Mouse (Mus musculus): Measurements from ENCODE around the gene Acat2. TPM values are rescaled to one million over a fixed set of nuclear protein-coding genes. Genes with fewer than 3 reads are reported as not detected.
"Not testable (repeated sequence)": the region's sequence is repeated elsewhere in the genome, so short reads cannot be mapped to it uniquely, and the experiment has no call there.

Gene Acat2
- polyA plus RNA-seq, 1 experiment: 47.4 TPM

DNA sequence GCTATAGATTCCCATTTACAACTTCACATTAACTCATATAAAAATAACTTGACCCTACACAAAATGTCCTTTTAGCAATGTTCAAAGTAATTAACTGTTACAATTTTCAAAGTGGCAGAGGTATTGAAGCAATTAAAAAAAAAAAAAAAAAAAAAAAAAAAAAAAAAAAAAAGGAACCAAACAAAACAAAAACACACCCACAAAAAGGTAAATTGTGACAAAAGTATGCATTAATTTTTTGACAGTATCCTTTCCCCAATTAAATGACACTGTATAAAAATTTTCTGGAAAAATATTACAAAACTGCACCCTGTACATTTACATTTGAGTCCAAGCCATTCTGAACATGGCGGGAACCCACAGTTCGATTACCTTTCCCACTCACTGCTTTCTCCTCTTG, 6.6 kb upstream of the Acat2 start:
- Histone ChIP-seq H3K27ac (ENCODE audit: insufficient read depth, low read length) (no peak overlapping the region), H3K4me3 (ENCODE audit: insufficient read depth, low read length) (no peak overlapping the region), H3K4me1 (ENCODE audit: control insufficient read depth, insufficient read depth, low read length) (no peaks in the 10 kb centered on the region; the same call in 1 of the 2 replicates)
- TF ChIP-seq POLR2A (IDR thresholded peaks at IDR 0.05; ENCODE audit: extremely low read depth, insufficient read depth, low read length) (no peak), CTCF (IDR thresholded peaks at IDR 0.05; ENCODE audit: extremely low read depth, insufficient read depth, low read length) (no peak)

DNA sequence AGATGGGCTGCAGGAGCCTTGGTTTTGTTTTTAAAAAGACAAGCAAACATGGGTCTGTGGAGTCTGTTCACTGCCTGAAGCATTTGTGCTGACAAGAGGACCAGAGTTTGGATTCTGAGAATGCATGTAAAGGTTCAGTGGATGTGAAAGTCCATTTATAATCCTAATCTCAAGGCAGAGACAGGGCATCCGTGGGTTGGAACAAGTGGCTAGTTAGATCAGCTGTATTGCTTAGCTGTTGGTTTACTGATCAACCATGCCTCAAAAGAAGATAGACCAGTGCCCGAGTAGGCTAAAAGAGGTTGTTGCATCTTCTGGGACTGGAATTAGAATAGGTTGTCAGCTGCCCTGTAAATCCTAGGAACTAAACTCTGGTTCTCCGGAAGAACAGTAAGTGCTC, 2.9 kb upstream of the Acat2 start:
- TF ChIP-seq POLR2A (IDR thresholded peaks at IDR 0.05; ENCODE audit: extremely low read depth, insufficient read depth, low read length) (no peak), CTCF (IDR thresholded peaks at IDR 0.05; ENCODE audit: extremely low read depth, insufficient read depth, low read length) (no peak)
- Histone ChIP-seq H3K27ac (ENCODE audit: insufficient read depth, low read length) (no peak overlapping the region), H3K4me1 (ENCODE audit: control insufficient read depth, insufficient read depth, low read length) (no peaks in the 10 kb centered on the region; the same call in 1 of the 2 replicates), H3K4me3 (ENCODE audit: insufficient read depth, low read length) (no peak overlapping the region)

DNA sequence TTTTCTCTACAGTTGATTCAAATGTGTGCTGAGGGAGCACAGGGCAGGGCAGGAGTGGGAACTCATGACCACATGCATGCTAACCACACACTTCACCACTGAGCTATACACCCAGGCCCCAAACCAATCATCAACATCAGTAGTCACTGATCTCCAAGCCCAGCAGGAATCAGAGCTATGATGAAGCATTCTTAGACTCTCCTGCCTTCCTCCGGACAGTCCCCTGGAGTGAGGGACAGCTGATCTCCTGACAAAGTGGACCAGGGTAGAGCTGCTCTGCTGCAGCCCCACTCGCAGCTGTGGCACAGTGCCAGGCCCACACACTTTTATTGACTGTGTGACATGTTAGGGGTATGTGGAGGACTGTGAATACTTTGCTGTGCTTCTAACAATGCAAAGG, 1.2 kb downstream of the Acat2 start:
- H3K27ac ChIP-seq (ENCODE audit: insufficient read depth, low read length); H3K4me3 ChIP-seq (ENCODE audit: insufficient read depth, low read length); H3K4me1 ChIP-seq (ENCODE audit: control insufficient read depth, insufficient read depth, low read length): not testable (repeated sequence)

DNA sequence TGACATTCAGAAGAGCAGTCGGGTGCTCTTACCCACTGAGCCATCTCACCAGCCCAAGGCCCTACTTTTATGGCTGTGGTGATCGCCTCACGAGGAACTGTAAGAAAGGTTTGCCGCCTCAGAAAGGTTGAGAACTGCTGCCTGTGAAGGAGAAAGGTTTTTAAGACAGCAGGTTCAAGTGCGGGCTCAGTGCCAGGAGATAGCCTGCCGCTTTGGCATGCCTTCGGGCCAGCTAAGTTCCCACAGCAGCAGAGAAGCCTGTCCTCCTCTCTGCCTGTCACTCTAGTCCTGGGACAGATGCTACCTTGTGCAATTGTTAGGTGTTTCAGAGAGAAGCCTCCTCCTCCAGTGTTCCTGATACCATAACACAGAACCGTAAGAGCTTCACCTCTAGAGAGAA, 3.9 kb downstream of the Acat2 start:
- Histone ChIP-seq H3K4me1 (ENCODE audit: control insufficient read depth, insufficient read depth, low read length) (peaks cover 2% of the 10 kb centered on the region; the same call in 1 of the 2 replicates), H3K4me3 (ENCODE audit: insufficient read depth, low read length) (no peak overlapping the region), H3K27ac (ENCODE audit: insufficient read depth, low read length) (no peak overlapping the region)
- no peak for TF ChIP-seq CTCF (IDR thresholded peaks at IDR 0.05; ENCODE audit: extremely low read depth, insufficient read depth, low read length)
- no peak for TF ChIP-seq POLR2A (IDR thresholded peaks at IDR 0.05; ENCODE audit: extremely low read depth, insufficient read depth, low read length)

DNA sequence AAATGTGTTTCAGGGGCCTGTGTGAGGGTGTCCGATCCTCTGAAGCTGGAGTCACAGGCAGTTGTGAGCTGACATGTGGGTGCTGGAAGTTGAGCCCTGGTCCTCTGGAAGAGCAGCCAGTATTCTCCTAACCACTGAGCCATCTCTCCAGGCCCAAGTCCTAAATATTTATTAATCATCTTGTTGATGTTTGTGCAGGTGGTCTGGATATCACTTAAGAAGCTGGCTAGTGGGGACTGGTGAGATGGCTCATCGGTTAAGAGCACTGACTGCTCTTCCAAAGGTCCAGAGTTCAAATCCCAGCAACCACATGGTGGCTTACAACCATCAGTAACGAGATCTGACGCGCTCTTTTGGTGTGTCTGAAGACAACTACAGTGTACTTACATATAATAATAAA, 10.9 kb downstream of the Acat2 start:
- no peak overlapping the region for H3K4me3 ChIP-seq (ENCODE audit: insufficient read depth, low read length)
- TF ChIP-seq POLR2A (IDR thresholded peaks at IDR 0.05; ENCODE audit: extremely low read depth, insufficient read depth, low read length) (no peak), CTCF (IDR thresholded peaks at IDR 0.05; ENCODE audit: extremely low read depth, insufficient read depth, low read length) (no peak)
- H3K4me1 ChIP-seq (ENCODE audit: control insufficient read depth, insufficient read depth, low read length): peaks cover 4% of the 10 kb centered on the region
- no peak overlapping the region for H3K27ac ChIP-seq (ENCODE audit: insufficient read depth, low read length)

- TF ChIP-seq POLR2A (IDR thresholded peaks at IDR 0.05; ENCODE audit: extremely low read depth, insufficient read depth, low read length) (no peak), CTCF (IDR thresholded peaks at IDR 0.05; ENCODE audit: extremely low read depth, insufficient read depth, low read length) (no peak)
- Histone ChIP-seq H3K27ac (ENCODE audit: insufficient read depth, low read length) (no peak overlapping the region), H3K4me1 (ENCODE audit: control insufficient read depth, insufficient read depth, low read length) (0 out of 2 replicates have a peak, but pooled peaks cover 1% of the 10 kb centered on the region), H3K4me3 (ENCODE audit: insufficient read depth, low read length) (no peak overlapping the region)
Measured at GRCm38 (mm10) chr17:12942459-12943162, 17.9 kb downstream of the Acat2 start.

DNA sequence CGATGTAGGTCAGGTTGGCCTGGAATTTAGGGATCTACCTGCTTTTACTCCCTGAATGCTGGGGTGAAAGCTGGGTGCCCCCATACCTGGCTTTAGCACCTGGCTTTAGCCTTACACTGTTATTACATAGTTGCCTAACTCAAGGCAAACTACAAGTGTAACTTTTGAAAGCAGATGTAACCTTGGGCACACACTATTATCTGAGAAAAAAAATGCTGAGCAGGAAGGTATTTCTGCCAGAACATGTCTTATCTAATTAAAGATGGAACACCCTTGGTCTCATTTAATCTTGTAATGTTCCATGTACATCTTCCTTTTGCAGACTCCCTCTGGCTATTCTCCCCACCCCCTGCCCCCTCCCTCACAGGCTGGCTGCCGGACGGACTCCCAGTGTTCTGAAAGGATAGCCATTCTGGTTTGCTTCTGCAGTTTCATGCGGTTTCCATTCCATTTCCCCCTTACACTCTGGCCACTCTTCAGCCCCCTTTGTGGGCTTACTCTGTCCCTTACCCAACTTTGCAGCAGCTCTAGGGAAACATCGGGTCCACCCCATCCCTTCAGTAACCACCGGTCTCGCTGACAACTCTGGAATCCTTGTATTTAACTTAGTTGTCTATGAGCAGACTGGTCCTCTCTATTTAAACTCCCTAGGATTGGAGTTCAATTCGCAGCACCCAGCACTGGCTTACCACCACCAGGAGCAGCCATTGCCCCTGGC, 18.8 kb downstream of the Acat2 start:
- 0 out of 2 replicates have a peak, but pooled peaks cover 1% of the 10 kb centered on the region for H3K4me1 ChIP-seq (ENCODE audit: control insufficient read depth, insufficient read depth, low read length)
- TF ChIP-seq POLR2A (IDR thresholded peaks at IDR 0.05; ENCODE audit: extremely low read depth, insufficient read depth, low read length): no peak
- TF ChIP-seq CTCF (IDR thresholded peaks at IDR 0.05; ENCODE audit: extremely low read depth, insufficient read depth, low read length): no peak
- no peak overlapping the region for H3K27ac ChIP-seq (ENCODE audit: insufficient read depth, low read length)
- H3K4me3 ChIP-seq (ENCODE audit: insufficient read depth, low read length): no peak overlapping the region

DNA sequence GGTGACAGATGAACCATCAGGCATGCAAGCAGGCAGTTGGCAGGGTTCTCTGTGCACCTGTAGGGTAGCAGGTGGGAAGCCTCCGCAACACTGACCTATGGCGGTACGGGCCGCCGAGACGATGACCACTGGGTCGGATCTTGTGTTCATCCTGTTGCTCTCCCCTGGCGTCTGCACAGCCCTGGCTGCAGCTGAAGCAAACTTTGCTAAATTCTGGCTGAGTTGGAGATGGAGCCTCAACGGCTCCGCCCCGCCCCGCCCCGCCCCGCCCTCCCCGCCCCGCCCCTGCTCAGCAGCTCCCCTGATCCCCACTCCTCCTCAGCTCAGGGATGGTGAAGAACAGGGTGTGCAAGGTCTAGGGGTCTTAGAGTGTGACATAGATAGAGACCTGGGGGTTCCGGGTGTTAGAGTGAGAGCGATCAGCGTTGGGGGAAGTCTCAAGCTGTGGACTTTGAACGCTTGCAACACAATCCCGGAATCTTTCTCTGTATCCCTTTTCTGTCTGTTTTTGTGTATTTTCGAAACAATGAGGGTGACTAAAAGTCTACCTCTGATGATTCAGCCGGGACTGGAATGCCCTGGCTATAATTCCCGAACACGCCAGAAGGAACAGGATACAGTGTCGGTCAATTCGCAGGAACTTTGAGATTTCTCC, 20.3 kb downstream of the Acat2 start, which contains the start of gene Acat3:
TSS of gene Acat3 (minus strand) at position 450 of the 655 bp plus-strand sequence.
- H3K4me1 ChIP-seq (ENCODE audit: control insufficient read depth, insufficient read depth, low read length): 0 out of 2 replicates have a peak, but pooled peaks cover 1% of the 10 kb centered on the region
- TF ChIP-seq POLR2A (IDR thresholded peaks at IDR 0.05; ENCODE audit: extremely low read depth, insufficient read depth, low read length): no peak
- no peak for TF ChIP-seq CTCF (IDR thresholded peaks at IDR 0.05; ENCODE audit: extremely low read depth, insufficient read depth, low read length)
- H3K27ac ChIP-seq (ENCODE audit: insufficient read depth, low read length): no peak within 1 kb of the TSS
- H3K4me3 ChIP-seq (ENCODE audit: insufficient read depth, low read length): peak within 1 kb of the TSS; percentile 37

DNA sequence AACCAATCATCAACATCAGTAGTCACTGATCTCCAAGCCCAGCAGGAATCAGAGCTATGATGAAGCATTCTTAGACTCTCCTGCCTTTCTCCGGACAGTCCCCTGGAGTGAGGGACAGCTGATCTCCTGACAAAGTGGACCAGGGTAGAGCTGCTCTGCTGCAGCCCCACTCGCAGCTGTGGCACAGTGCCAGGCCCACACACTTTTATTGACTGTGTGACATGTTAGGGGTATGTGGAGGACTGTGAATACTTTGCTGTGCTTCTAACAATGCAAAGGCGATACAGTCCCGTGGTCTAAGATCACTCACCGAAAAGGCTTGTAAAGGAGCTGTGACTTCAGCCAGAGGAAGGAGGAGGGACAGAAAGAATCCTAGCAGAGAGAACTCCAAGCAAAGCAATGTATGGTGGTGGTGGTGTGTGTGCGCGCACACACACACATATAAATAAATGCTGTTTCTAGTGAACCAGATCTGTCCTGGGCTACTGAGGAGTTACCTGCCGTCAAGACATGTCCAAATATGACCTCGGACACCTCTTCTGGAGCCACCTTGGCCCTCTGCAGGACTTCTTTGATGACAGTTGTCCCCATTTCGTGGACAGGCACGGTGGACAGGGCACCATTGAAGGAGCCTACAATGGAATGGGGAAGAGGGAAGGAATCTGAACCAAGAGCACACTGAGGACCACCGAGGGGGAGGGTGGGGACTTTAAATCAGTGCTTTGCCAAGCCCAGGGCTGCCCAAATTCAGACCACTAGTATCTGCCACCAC, 21.0 kb downstream of the Acat2 start:
- H3K4me3 ChIP-seq (ENCODE audit: insufficient read depth, low read length): peak overlapping the region; percentile 37; the same call in 1 of the 2 replicates
- not testable (repeated sequence) for H3K27ac ChIP-seq (ENCODE audit: insufficient read depth, low read length); H3K4me1 ChIP-seq (ENCODE audit: control insufficient read depth, insufficient read depth, low read length)

Measured in cortical plate, adult 2 months (tissue).